Mouse (Mus musculus) heart, embryonic 14.5 days (tissue): ENCODE results near the gene 1810062G17Rik. TPM values are rescaled to one million over a fixed set of nuclear protein-coding genes. Genes with fewer than 3 reads are reported as not detected.
A peak's percentile ranks its signal among the peaks of the same experiment; 100 is the strongest.

Experiments used
- ATAC-seq: fragments of 200-750 bp; cut with Nextera tagmentation; 2 replicates; pipeline ENCODE4 v1.8.0; 2017; ENCODE audit warnings: low read depth, moderate TSS enrichment; ENCODE audit not compliant: insufficient number of reproducible peaks, insufficient read depth, low FRiP score
- H3K27ac ChIP-seq, 2 experiments: fragments of 200-500 bp in 1 of 2; fragments of 300-500 bp in 1 of 2; sonication (generic) in 1 of 2; replicated peaks in 1 of 2; 2 replicates each; pipeline ENCODE4 v1.5.1; 2012 to 2014; ENCODE audit warnings: low read depth in 2 of 2, low read length in 2 of 2, control low read depth in 1 of 2, mild to moderate bottlenecking in 1 of 2, mixed read lengths in 1 of 2; ENCODE audit not compliant: control insufficient read depth in 1 of 2, insufficient read depth in 1 of 2
- H3K27me3 ChIP-seq: fragments of 300-500 bp; sonication (generic); 2 replicates; pipeline ENCODE4 v1.6.1; 2014; ENCODE audit warnings: mild to moderate bottlenecking, low read length, control low read depth; ENCODE audit not compliant: control insufficient read depth, insufficient read depth
- H3K36me3 ChIP-seq: fragments of 300-500 bp; sonication (generic); 2 replicates; pipeline ENCODE4 v1.6.1; 2014; ENCODE audit warnings: mild to moderate bottlenecking, control low read depth, low read length, mixed read lengths; ENCODE audit not compliant: control insufficient read depth, insufficient read depth
- H3K4me1 ChIP-seq, 2 experiments: fragments of 200-500 bp in 1 of 2; fragments of 300-500 bp in 1 of 2; sonication (generic) in 1 of 2; 2 replicates each; pipeline ENCODE4 v1.6.1; 2012 to 2014; ENCODE audit warnings: low read length in 2 of 2, control low read depth in 1 of 2, mixed read lengths in 1 of 2; ENCODE audit not compliant: control insufficient read depth in 2 of 2, insufficient read depth in 2 of 2
- H3K4me2 ChIP-seq: fragments of 300-500 bp; sonication (generic); 2 replicates; pipeline ENCODE4 v1.6.1; 2014; ENCODE audit warnings: mild to moderate bottlenecking, low read length
- H3K4me3 ChIP-seq, 2 experiments: fragments of 200-500 bp in 1 of 2; fragments of 300-500 bp in 1 of 2; sonication (generic) in 1 of 2; 2 replicates each; pipeline ENCODE4 v1.5.1; 2012 to 2014; ENCODE audit warnings: low read length in 2 of 2, mild to moderate bottlenecking in 2 of 2, control low read depth in 1 of 2, low read depth in 1 of 2, moderate library complexity in 1 of 2; ENCODE audit not compliant: control insufficient read depth in 1 of 2, insufficient read depth in 1 of 2
- H3K9ac ChIP-seq: fragments of 300-500 bp; sonication (generic); 2 replicates; pipeline ENCODE4 v1.6.1; 2014; ENCODE audit warnings: mild to moderate bottlenecking, low read length
- H3K9me3 ChIP-seq: fragments of 300-500 bp; sonication (generic); 2 replicates; pipeline ENCODE4 v1.6.1; 2016; ENCODE audit warnings: low read length, control low read depth; ENCODE audit not compliant: control insufficient read depth
- WGBS: fragments of 180-500 bp; shearing (Covaris S2); extraction: QIAGEN DNeasy Blood & Tissue Kit; methylation state at CpG from one replicate; pipeline ENCODE4 v1.1.7; 2014; 5-methylcytosine and 5-hydroxymethylcytosine counted together
- polyA plus RNA-seq: library from polyadenylated mRNA; unstranded; fragments of >200 nt; fragmentation: Nextera tagmentation; extraction: Ambion mirVana; gene quantifications from 2 replicates; pipeline ENCODE4 v1.2.1, GENCODE M21; 2014

1810062G17Rik gene
- 1.4 TPM in 2 replicates for polyA plus RNA-seq

DNA sequence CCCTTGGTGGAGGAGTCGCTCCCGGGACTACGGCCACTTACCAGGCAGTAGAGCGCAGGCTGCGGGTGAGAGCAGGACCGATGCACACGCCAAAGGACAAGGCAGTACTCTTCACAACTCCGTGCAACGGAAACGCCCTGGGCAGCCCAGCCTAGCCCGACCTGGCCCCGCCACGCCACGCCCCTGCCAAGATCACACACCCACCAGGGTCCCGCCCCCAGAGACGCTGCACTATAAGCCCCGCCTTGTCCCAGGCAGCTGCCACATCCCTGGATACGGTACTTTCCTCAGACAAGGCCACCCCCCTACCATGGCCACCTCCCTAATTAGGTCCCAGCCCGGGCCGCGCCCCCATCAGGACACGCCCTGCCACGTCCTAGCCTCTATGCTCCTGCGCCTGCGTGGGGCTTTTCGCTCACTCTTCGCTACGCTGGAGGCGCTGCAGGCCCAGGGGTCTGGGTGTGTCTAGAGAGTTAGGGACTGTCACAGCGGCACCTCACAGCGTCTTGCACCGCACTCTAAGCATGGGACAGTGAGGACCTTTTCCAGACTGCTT lies at the start of gene 1810062G17Rik, which contains the start of gene Anxa5:
Gene 1810062G17Rik, plus strand, starts transcription at position 406 of the 556 bp plus-strand sequence.
Gene Anxa5, minus strand, starts transcription at position 363 of the 556 bp plus-strand sequence.
- H3K36me3 ChIP-seq = peaks cover 4% of the 10 kb centered on the region; the same call in 1 of the 2 replicates
- ATAC-seq = peak; percentile 99
- no peaks in the 10 kb centered on the region for H3K27me3 ChIP-seq
- H3K27ac ChIP-seq = peak within 1 kb of the TSS; percentile 91 to 96
- H3K4me3 ChIP-seq = peak within 1 kb of the TSS; percentile 86 to 91
- H3K4me1 ChIP-seq = peaks cover 18 to 41% of the 10 kb centered on the region in 2 experiments
- no peaks in the 10 kb centered on the region for H3K9me3 ChIP-seq
- 0% methylated on average over 32 of the region's 32 CpGs for WGBS
- H3K9ac ChIP-seq = peak within 1 kb of the TSS; percentile 93
- peak within 1 kb of the TSS; percentile 78 for H3K4me2 ChIP-seq

DNA sequence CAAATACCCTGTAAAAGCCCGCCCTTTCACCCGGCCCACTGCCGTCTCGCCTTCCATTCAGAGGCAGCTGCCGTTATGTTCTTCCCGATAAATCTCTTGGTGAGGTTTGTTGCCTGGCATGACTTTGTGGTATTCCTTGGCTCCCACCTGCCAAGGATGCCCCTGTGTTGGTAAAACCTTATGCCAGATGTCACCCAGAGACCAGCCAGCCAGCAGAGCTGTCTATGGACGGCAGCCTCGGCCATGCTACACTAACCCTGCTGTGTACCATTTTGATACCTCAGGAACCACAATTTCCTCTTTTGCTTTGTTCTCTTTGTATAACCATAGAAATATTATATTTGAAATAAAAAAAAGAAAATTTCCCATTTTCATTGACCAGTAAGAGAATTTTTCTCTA lies 48.4 kb upstream of the 1810062G17Rik start:
- Histone ChIP-seq H3K36me3 (no peaks in the 10 kb centered on the region), H3K27ac (no peak overlapping the region), H3K9ac (no peak overlapping the region), H3K4me3 (no peak overlapping the region), H3K4me1 (no peaks in the 10 kb centered on the region), H3K27me3 (no peaks in the 10 kb centered on the region), H3K9me3 (0 out of 2 replicates have a peak, but pooled peaks cover 4% of the 10 kb centered on the region), H3K4me2 (no peak overlapping the region)
- no peak for ATAC-seq
- 93% methylated on average over 8 of the region's 8 CpGs for WGBS

GRCm38 (mm10) chr3:36430360-36430759 lies 45.4 kb upstream of the 1810062G17Rik start:
- Histone ChIP-seq H3K4me1 (no peaks in the 10 kb centered on the region), H3K36me3 (no peaks in the 10 kb centered on the region), H3K4me2 (no peak overlapping the region), H3K4me3 (no peak overlapping the region), H3K27ac (no peak overlapping the region), H3K27me3 (no peaks in the 10 kb centered on the region), H3K9me3 (0 out of 2 replicates have a peak, but pooled peaks cover 4% of the 10 kb centered on the region), H3K9ac (no peak overlapping the region)
- 84% methylated on average over 1 of the region's 1 CpGs for WGBS
- ATAC-seq = no peak

GRCm38 (mm10) chr3:36440280-36440679 lies 35.5 kb upstream of the 1810062G17Rik start:
- no peaks in the 10 kb centered on the region for H3K9me3 ChIP-seq
- H3K4me1 ChIP-seq = peaks cover 11 to 16% of the 10 kb centered on the region in 2 experiments
- H3K4me2 ChIP-seq = peak overlapping the region; percentile 34
- WGBS = 33% methylated on average over 4 of the region's 4 CpGs
- H3K27ac ChIP-seq = peak overlapping the region; percentile 12 to 52; a peak in 3 of 4 replicates
- no peak overlapping the region for H3K4me3 ChIP-seq
- H3K9ac ChIP-seq = no peak overlapping the region
- peak; percentile 51; the same call in 1 of the 2 replicates for ATAC-seq
- H3K36me3 ChIP-seq = 0 out of 2 replicates have a peak, but pooled peaks cover 5% of the 10 kb centered on the region
- H3K27me3 ChIP-seq = no peaks in the 10 kb centered on the region

DNA sequence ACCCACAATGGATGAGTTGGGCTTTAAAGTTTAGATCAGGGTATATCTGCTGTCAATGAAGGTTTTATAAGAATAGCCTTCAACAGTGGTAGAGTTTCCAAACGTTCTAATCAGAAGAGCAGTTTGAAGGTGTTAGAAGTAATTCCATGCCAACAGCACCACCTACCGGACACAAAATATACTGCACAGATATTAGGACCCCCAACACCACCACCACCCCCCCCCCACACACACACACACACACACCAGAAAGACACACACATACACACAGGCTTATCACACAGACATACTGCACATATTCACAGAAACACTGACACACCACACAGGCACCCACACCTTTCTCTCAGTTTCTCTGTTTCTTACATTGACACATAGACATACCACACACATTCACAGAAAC lies 33.3 kb upstream of the 1810062G17Rik start:
- Histone ChIP-seq H3K27me3 (no peaks in the 10 kb centered on the region), H3K36me3 (peaks cover 5% of the 10 kb centered on the region; the same call in 1 of the 2 replicates), H3K9me3 (no peaks in the 10 kb centered on the region), H3K4me3 (no peak overlapping the region), H3K4me1 (peaks cover 13 to 25% of the 10 kb centered on the region in 2 experiments), H3K9ac (no peak overlapping the region), H3K4me2 (no peak overlapping the region), H3K27ac (no peak overlapping the region)
- no peak for ATAC-seq
- 3% methylated on average over 2 of the region's 2 CpGs for WGBS

DNA sequence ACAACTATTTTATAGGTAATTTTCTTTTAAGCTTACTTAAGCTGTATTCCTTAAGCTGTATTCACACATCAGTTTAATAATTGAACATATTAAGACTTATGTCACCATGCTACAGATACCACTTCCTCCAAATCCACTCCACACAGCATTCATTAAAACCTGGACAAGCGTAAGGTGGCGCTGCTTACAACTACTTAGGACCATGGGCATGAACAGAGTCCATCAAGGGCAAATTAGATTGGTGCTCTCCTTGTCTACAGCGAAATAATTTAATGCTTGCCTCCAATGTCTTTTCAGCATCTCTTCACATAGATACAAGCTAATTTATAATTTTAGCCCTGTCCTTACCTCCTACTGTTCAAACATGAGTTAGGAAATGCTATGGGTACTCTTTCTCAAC lies 29.7 kb upstream of the 1810062G17Rik start:
- H3K36me3 ChIP-seq = peaks cover 35% of the 10 kb centered on the region
- H3K4me3 ChIP-seq = no peak overlapping the region
- H3K9me3 ChIP-seq = no peaks in the 10 kb centered on the region
- no peak for ATAC-seq
- H3K27ac ChIP-seq = no peak overlapping the region
- WGBS = 93% methylated on average over 3 of the region's 3 CpGs
- H3K27me3 ChIP-seq = no peaks in the 10 kb centered on the region
- H3K4me1 ChIP-seq = peaks cover 13 to 26% of the 10 kb centered on the region in 2 experiments
- no peak overlapping the region for H3K4me2 ChIP-seq
- H3K9ac ChIP-seq = no peak overlapping the region

GRCm38 (mm10) chr3:36446506-36446905 lies 29.2 kb upstream of the 1810062G17Rik start:
- WGBS = 30% methylated on average over 5 of the region's 5 CpGs
- Histone ChIP-seq H3K4me1 (peaks cover 13 to 26% of the 10 kb centered on the region in 2 experiments), H3K9ac (no peak overlapping the region), H3K4me3 (no peak overlapping the region), H3K9me3 (no peaks in the 10 kb centered on the region), H3K4me2 (no peak overlapping the region; the same call in 1 of the 2 replicates), H3K27me3 (no peaks in the 10 kb centered on the region), H3K36me3 (peaks cover 40% of the 10 kb centered on the region), H3K27ac (peak overlapping the region; percentile 14 to 35; a peak in 2 of 4 replicates)
- ATAC-seq = no peak
